Mouse (Mus musculus) cerebellum, adult 2 months (tissue): Measurements from ENCODE around the gene Trp73. TPM values are rescaled to one million over a fixed set of nuclear protein-coding genes. Genes with fewer than 3 reads are reported as not detected.

Source experiments
- DNase-seq, 2 experiments: peaks; one replicate each; pipeline ENCODE4 v3.0.0; 2021
- H3K27ac ChIP-seq: fragments of 200-500 bp; 2 replicates; pipeline ENCODE4 v1.5.1; 2012; ENCODE audit warnings: low read length, control low read depth, inconsistent platforms; ENCODE audit not compliant: insufficient read depth
- H3K27me3 ChIP-seq: fragments of 200-500 bp; 2 replicates; pipeline ENCODE4 v1.6.1; 2012; ENCODE audit warnings: inconsistent platforms, mild to moderate bottlenecking, low read length, moderate library complexity; ENCODE audit not compliant: control insufficient read depth, insufficient read depth
- H3K4me1 ChIP-seq: fragments of 200-500 bp; 2 replicates; pipeline ENCODE4 v1.6.1; 2011; ENCODE audit warnings: low read length; ENCODE audit not compliant: control insufficient read depth, insufficient read depth
- H3K4me3 ChIP-seq: fragments of 200-500 bp; replicated peaks from 2 replicates; pipeline ENCODE3; 2011; ENCODE audit warnings: mild to moderate bottlenecking, low read depth, low read length, control low read depth; ENCODE audit not compliant: insufficient read depth
- CTCF ChIP-seq: fragments of 200-500 bp; IDR thresholded peaks from 2 replicates; pipeline ENCODE4 v1.5.1; 2011; ENCODE audit warnings: low read depth, mild to moderate bottlenecking, control low read depth, low read length, moderate library complexity, borderline replicate concordance; ENCODE audit not compliant: insufficient read depth
- POLR2A ChIP-seq: fragments of 200-500 bp; IDR thresholded peaks from 2 replicates; pipeline ENCODE4 v1.6.1; 2011; ENCODE audit warnings: low read length, control low read depth, borderline replicate concordance; ENCODE audit not compliant: insufficient read depth
- WGBS: fragments of 180-500 bp; shearing (Covaris S2); methylation state at CpG from one replicate; pipeline ENCODE4 v1.1.7; 2018; 5-methylcytosine and 5-hydroxymethylcytosine counted together
- polyA plus RNA-seq: library from polyadenylated mRNA; depleted of rRNA; stranded (reverse); fragments of >200 nt; gene quantifications from 2 replicates; pipeline ENCODE4 v1.2.3, GENCODE M21; 2012

Gene Trp73
- polyA plus RNA-seq, 1 experiment: 1.7 TPM

DNA sequence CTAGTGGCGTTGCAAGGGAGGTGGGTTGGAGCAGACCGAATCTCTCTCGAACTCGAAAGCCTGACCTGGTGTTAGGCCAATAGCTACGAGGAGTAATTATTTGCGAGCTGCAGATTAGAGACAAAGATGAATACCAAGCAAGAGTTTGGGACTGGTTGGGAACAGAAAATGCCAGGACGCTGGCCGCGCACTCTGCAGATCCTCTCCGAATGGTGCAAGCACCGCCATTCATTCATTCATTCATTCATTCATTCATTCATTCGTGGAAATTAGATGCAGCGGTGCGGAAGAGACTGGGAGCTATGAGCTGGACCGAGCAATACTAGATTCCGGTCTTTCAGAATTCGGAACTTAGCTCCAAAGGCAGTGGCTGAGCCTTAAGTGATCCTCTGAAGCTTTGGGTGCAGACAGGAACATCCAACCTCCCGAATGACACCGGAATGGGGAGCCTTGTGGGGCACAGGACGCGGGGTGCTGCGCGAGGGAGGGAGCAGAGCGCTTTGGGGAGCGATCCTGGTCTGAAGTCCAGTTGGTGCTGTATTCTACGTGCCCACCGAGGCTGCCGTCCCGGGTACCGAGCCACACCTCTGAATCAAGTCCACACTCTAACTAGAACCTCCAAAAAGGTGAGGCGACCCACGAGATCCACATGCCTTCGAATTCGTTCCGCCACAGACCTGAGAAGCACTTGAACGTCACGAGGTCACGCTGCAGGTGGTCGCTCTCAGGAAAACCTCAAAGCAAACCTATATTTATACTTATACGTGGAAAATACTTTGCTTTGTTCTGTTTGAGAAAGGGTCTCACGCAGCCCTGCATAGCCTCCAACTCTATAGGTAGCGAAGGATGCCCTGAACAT is 1.2 kb upstream of the Trp73 start:
- Histone ChIP-seq H3K4me1 (peaks cover 22% of the 10 kb centered on the region), H3K4me3 (peak overlapping the region; percentile 55), H3K27me3 (no peaks in the 10 kb centered on the region; the same call in 1 of the 2 replicates), H3K27ac (no peak overlapping the region)
- WGBS: 4% methylated on average over 42 of the region's 42 CpGs
- TF ChIP-seq CTCF: no peak
- peak; percentile 25 to 47 for DNase-seq

DNA sequence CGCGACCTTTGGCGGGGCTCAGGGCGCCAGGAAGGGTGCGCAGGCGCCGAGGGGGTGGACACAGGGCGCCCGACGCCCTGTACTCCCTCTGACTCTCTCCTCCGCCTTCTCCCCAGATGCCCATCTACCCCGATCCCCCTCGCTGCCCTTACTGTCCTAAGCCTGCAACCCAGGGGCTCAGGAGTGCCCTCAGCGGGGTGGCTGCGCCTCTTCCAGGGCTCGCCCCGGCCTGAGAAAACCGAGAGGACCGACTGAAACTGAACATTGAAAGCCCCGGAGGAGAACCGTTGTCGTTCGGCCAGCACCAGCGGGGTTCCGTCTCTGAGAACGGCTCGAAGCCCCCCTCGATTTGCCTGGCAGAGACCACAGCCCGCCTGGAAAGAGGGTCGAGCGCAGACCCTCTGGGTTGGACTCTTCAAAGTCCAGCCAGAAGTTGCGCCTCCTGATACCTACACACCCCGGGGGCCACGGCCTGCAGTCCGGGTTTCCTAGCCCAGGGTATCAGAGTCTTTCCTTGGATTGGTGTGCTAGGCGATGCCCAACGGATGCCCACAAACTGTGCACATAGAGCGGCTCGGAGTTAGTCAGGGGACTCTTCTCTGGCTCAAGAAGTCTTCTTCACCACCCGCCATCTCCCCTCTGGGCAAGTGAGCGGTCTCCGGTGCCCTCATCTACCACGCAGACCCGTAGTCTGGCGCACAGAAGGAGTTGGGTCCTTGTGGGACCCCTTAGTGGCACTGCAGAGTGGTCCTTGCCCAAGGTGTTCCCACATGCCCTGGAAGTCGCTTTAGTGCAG is 403 bp upstream of the Trp73 start:
- H3K4me3 ChIP-seq: peak overlapping the region; percentile 55
- no peak for TF ChIP-seq POLR2A
- no peak for TF ChIP-seq CTCF
- peaks cover 19% of the 10 kb centered on the region for H3K4me1 ChIP-seq
- no peak overlapping the region for H3K27ac ChIP-seq
- peak; percentile 21 to 52 for DNase-seq
- H3K27me3 ChIP-seq: no peaks in the 10 kb centered on the region; the same call in 1 of the 2 replicates
- 6% methylated on average over 40 of the region's 46 CpGs for WGBS

DNA sequence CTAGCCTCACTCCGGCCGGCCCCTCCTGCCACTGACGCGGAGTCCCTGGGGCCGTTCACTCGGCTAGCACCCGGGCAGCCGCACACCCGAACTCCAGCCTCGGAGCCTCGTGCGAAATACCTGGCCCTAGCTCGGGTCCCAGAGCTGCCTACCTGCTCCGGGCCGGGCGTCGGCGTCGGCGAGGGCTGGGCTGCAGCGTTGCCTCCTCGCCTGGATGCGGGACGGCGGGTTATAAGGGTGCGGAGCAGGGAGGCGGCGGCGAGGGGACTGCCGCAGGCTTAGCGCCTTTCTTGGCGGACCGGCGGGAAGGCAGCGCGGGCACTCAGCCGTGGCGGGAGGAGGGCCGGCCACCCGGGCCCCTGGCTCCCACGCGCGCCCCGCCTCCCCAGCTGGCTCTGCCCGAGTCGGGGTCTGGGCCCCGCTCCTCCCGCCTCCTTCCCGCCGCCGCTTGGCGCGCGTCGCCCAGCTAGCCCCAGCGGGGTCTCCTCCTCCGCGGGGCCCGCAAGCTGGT is 282 bp downstream of the Trp73 start:
- TF ChIP-seq POLR2A: no peak
- no peak for TF ChIP-seq CTCF
- Histone ChIP-seq H3K4me1 (peaks cover 14% of the 10 kb centered on the region), H3K27me3 (no peaks in the 10 kb centered on the region; the same call in 1 of the 2 replicates), H3K4me3 (peak overlapping the region; percentile 55), H3K27ac (no peak overlapping the region)
- peak; percentile 49 to 59 for DNase-seq
- under 1% methylated on average over 56 of the region's 59 CpGs for WGBS

DNA sequence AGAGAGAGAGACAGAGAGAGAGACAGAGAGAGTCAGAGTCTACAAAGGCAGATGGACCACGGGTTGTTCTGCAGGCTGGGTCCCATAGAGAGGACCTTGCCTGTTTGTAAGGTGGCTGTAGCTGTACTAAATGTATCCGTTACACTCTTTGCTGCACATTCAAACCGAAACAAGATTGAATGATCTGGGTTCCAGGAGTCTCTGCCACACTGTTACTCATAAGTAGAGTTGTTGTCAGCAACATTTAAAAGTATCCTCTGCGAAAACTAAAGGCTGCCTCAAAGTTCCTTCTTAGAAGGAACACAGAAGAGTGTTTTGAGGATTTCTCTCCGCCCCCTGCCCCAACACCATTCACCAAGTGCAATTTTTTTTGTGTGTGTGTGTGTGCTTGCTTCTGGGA is 2.9 kb downstream of the Trp73 start:
- WGBS: 80% methylated on average over 5 of the region's 5 CpGs
- Histone ChIP-seq H3K27ac (no peak overlapping the region), H3K4me1 (peaks cover 10% of the 10 kb centered on the region), H3K27me3 (no peaks in the 10 kb centered on the region; the same call in 1 of the 2 replicates), H3K4me3 (no peak overlapping the region)
- DNase-seq: no peak
- TF ChIP-seq CTCF: no peak
- TF ChIP-seq POLR2A: no peak

DNA sequence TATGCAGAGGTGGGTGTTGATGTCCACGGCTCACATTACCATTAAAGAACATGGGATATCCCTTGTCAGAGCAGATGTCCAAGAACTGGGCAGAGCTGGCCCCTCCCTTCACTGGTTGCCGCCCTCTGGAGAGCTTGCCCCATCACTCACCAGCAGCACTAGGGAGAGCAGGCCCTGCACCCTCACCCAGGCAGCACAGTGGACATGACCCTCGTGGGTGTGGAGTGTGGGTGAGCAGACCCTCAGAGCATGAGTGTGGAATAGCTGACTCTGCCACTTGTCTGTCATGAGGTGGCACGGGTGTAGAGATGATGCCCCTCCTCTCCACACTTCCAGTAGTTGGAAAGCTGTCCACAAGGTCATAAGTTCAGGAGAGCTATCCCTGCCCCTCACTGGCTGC is 5.2 kb downstream of the Trp73 start:
- Histone ChIP-seq H3K4me3 (no peak overlapping the region), H3K27me3 (no peaks in the 10 kb centered on the region), H3K4me1 (no peaks in the 10 kb centered on the region), H3K27ac (no peak overlapping the region)
- DNase-seq: no peak
- 77% methylated on average over 4 of the region's 4 CpGs for WGBS
- TF ChIP-seq POLR2A: no peak
- no peak for TF ChIP-seq CTCF

DNA sequence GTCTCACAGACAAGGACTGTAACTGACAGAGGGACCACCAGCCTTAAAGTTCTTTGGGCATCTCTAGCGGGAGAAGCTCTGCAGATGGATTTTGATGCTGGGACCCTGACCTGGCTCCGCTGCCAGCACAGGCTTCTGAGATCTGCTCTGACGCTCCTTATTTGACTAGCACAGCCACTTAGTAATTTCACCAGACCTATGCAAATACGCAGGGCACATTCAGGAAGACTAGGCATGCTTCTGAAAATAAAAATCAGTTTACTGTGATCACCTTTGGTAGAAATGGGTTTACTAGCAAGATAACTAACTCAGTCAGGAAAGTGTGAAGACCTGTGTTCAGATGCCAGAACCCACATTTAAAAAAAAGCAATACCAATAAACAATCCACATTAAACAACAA is 8.1 kb downstream of the Trp73 start:
- TF ChIP-seq POLR2A: no peak
- no peak for TF ChIP-seq CTCF
- H3K27ac ChIP-seq: no peak overlapping the region
- no peaks in the 10 kb centered on the region for H3K4me1 ChIP-seq
- H3K27me3 ChIP-seq: no peaks in the 10 kb centered on the region
- DNase-seq: no peak
- WGBS: 94% methylated on average over 4 of the region's 4 CpGs
- no peak overlapping the region for H3K4me3 ChIP-seq

DNA sequence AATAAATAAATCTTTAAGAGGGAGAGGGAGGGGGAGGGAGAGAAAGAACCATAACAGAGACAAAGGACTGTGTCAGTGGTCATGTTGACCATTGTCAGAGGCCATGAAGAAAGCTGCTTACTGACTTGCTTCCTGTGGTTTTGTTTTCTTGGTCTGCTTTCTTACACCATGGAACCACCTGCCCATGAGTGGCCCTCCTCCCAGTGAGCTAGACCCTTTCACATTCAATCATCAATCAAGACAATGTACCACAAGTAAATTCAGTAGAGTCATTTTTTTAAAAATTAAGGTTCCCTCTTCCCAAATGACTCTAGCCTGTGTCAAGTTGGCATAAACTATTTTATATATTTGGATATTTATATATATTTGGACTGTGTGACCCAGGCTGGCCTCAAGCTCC is 10.1 kb downstream of the Trp73 start:
- Histone ChIP-seq H3K4me3 (no peak overlapping the region), H3K4me1 (no peaks in the 10 kb centered on the region), H3K27me3 (no peaks in the 10 kb centered on the region), H3K27ac (no peak overlapping the region)
- TF ChIP-seq CTCF: no peak
- no peak for DNase-seq

DNA sequence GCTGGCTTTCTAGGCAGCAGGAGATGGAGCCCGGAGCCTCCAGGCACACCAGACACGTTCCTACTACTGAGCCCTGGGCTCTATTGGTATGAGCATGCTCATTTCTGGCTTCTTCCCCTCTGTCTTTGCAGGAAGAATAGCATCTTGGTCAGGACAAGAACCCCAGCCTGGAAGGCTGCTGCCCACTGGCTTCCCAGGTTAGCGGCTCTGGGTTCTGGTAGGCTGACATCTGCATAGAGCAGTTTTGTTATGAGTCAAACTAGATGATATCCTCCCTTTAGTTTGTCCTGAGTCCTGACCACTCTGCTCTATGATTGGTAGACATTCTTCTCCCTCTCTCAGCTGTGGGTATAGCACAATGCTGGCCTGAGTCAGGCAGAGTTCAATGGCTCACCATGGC is 12.7 kb downstream of the Trp73 start:
- 89% methylated on average over 3 of the region's 3 CpGs for WGBS
- Histone ChIP-seq H3K27me3 (no peaks in the 10 kb centered on the region), H3K4me1 (peaks cover 6% of the 10 kb centered on the region), H3K4me3 (no peak overlapping the region), H3K27ac (no peak overlapping the region)
- TF ChIP-seq CTCF: no peak
- TF ChIP-seq POLR2A: no peak
- no peak for DNase-seq
